Mouse (Mus musculus) heart, embryonic 11.5 days (tissue): ENCODE measurements around the gene Tceal9. TPM values are rescaled to one million over a fixed set of nuclear protein-coding genes. Genes with fewer than 3 reads are reported as not detected.

Source experiments
- ATAC-seq: fragments of 200-750 bp; cut with Nextera tagmentation; replicated peaks from 2 replicates; pipeline ENCODE4 v1.8.0; 2017; ENCODE audit warnings: moderate library complexity; ENCODE audit not compliant: insufficient number of reproducible peaks, low FRiP score, low TSS enrichment
- H3K27ac ChIP-seq: fragments of 300-500 bp; sonication (generic); 2 replicates; pipeline ENCODE4 v1.5.1; 2014; ENCODE audit warnings: mild to moderate bottlenecking, low read depth, low read length
- H3K27me3 ChIP-seq: fragments of 300-500 bp; sonication (generic); 2 replicates; pipeline ENCODE4 v1.6.1; 2014; ENCODE audit warnings: mild to moderate bottlenecking, low read length, mixed read lengths; ENCODE audit not compliant: control insufficient read depth, insufficient read depth
- H3K36me3 ChIP-seq: fragments of 300-500 bp; sonication (generic); 2 replicates; pipeline ENCODE4 v1.6.1; 2014; ENCODE audit warnings: mild to moderate bottlenecking, low read length, moderate library complexity, mixed read lengths; ENCODE audit not compliant: control insufficient read depth, insufficient read depth
- H3K4me1 ChIP-seq: fragments of 300-500 bp; sonication (generic); 2 replicates; pipeline ENCODE4 v1.6.1; 2014; ENCODE audit warnings: low read length; ENCODE audit not compliant: control insufficient read depth, insufficient read depth
- H3K4me2 ChIP-seq: fragments of 300-500 bp; sonication (generic); 2 replicates; pipeline ENCODE4 v1.6.1; 2014; ENCODE audit warnings: mild to moderate bottlenecking, moderate library complexity
- H3K4me3 ChIP-seq: fragments of 300-500 bp; sonication (generic); 2 replicates; pipeline ENCODE4 v1.5.1; 2014; ENCODE audit warnings: low read depth, low read length
- H3K9ac ChIP-seq: fragments of 300-500 bp; sonication (generic); 2 replicates; pipeline ENCODE4 v1.6.1; 2014; ENCODE audit warnings: mild to moderate bottlenecking, low read depth, low read length, moderate library complexity
- H3K9me3 ChIP-seq: fragments of 300-500 bp; sonication (generic); replicated peaks from 2 replicates; pipeline ENCODE4 v1.6.1; 2016; ENCODE audit warnings: low read length; ENCODE audit not compliant: control insufficient read depth
- WGBS: fragments of 180-500 bp; shearing (Covaris S2); extraction: QIAGEN DNeasy Blood & Tissue Kit; methylation state at CpG from one replicate; pipeline ENCODE4 v1.1.7; 2014; ENCODE audit not compliant: insufficient replicate concordance; 5-methylcytosine and 5-hydroxymethylcytosine counted together
- polyA plus RNA-seq: library from polyadenylated mRNA; unstranded; fragments of >200 nt; fragmentation: Nextera tagmentation; extraction: Ambion mirVana; gene quantifications from 2 replicates; pipeline ENCODE4 v1.2.1, GENCODE M21; 2014

The Tceal9 gene
- polyA plus RNA-seq, 1 experiment from 2014 or later, result 595 TPM

DNA sequence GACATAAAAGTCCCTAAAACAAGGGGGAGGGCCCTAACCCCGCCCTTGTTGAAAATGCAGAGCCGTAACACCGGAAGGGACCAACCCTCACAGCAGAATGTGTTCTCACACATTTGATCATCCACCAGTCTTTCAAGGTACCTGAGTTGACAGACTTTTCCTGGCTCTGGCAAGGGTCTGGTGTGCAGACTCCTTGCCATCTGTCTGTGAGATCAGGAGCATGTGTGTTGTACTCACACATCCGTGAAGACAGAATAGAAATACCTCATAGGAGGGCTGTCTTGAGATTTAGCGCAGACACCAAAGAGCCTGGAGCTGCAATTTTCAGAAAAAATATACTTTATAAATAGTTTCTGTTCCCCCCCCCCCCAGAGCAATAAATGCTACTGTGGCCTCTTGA lies 34.5 kb downstream of the Tceal9 start:
- no peaks in the 10 kb centered on the region for H3K4me1 ChIP-seq

DNA sequence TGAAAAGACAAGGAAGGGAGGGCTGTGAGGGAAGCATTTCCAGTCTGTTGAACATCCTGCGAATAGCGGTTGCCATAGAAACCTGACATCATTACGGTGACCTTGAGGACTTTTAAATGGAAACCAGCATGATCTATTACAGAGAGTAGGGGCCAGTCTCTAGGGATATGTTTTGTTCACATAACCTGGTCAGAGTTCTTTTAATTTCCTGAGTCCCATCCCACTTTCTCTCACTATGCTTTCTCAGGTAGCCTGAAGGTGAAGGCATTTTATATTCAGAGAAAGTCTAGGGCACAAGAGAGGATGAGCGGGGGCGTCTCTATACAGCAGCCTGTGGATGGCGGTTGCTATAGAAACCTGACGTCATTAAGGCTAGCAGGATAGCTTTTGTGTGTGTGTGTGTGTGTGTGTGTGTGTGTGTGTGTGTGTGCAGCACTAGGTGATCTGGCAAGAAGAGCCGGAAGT lies 46.0 kb downstream of the Tceal9 start:
- Histone ChIP-seq H3K9ac (no peak overlapping the region), H3K4me2 (no peak overlapping the region), H3K36me3 (no peaks in the 10 kb centered on the region), H3K9me3 (no peaks in the 10 kb centered on the region), H3K27ac (no peak overlapping the region), H3K4me3 (no peak overlapping the region), H3K4me1 (no peaks in the 10 kb centered on the region), H3K27me3 (no peaks in the 10 kb centered on the region)
- WGBS, result 44% methylated on average over 8 of the region's 8 CpGs
- ATAC-seq, result no peak

More for the DNA sequence above, 34.5 kb downstream of the Tceal9 start:
- Histone ChIP-seq H3K36me3 (no peaks in the 10 kb centered on the region), H3K4me2 (no peak overlapping the region), H3K27me3 (no peaks in the 10 kb centered on the region), H3K9me3 (no peaks in the 10 kb centered on the region), H3K27ac (no peak overlapping the region), H3K9ac (no peak overlapping the region), H3K4me3 (no peak overlapping the region)
- ATAC-seq, result no peak
- 76% methylated on average over 5 of the region's 5 CpGs for WGBS

Other genes starting within 250 kb of the Tceal9 start
- gene Arxes1, start 211.7 kb upstream of the Tceal9 start, polyA plus RNA-seq, result 35.3 and 40.6 TPM in 2 replicates
- gene Bex2, start 176.8 kb upstream of the Tceal9 start, polyA plus RNA-seq, result 58.7 and 66.7 TPM in 2 replicates
- gene Nxf3, start 159.8 kb upstream of the Tceal9 start, polyA plus RNA-seq, result 0.53 and 0.56 TPM in 2 replicates
- gene Bex4, start 106.1 kb upstream of the Tceal9 start, polyA plus RNA-seq, result 221 and 236 TPM in 2 replicates
- gene Tceal8, start 72.7 kb upstream of the Tceal9 start, polyA plus RNA-seq, result 281 and 290 TPM in 2 replicates
- 4.0 and 5.9 TPM in 2 replicates for gene Tceal5, start 41.2 kb upstream of the Tceal9 start, polyA plus RNA-seq
- gene Tceal7, start 30.3 kb upstream of the Tceal9 start, polyA plus RNA-seq, result 6.6 and 7.3 TPM in 2 replicates
- gene Bex1, start 29.6 kb upstream of the Tceal9 start, polyA plus RNA-seq, result 197 and 204 TPM in 2 replicates
- gene Bex3, start 25.2 kb downstream of the Tceal9 start, polyA plus RNA-seq, result 780 and 783 TPM in 2 replicates